Mouse (Mus musculus) cortical plate, adult 2 months (tissue): Measurements from ENCODE around the gene Pnkd.

Experiments used
- CTCF ChIP-seq: fragments of 200-500 bp; IDR thresholded peaks from 2 replicates; pipeline ENCODE4 v1.5.1; 2011; ENCODE audit warnings: mild to moderate bottlenecking, control low read depth, low read length; ENCODE audit not compliant: insufficient read depth; ENCODE audit errors: extremely low read depth
- POLR2A ChIP-seq: fragments of 200-500 bp; IDR thresholded peaks from 2 replicates; pipeline ENCODE4 v1.6.1; 2011; ENCODE audit warnings: mild to moderate bottlenecking, low read length, control low read depth; ENCODE audit not compliant: insufficient read depth; ENCODE audit errors: extremely low read depth

DNA sequence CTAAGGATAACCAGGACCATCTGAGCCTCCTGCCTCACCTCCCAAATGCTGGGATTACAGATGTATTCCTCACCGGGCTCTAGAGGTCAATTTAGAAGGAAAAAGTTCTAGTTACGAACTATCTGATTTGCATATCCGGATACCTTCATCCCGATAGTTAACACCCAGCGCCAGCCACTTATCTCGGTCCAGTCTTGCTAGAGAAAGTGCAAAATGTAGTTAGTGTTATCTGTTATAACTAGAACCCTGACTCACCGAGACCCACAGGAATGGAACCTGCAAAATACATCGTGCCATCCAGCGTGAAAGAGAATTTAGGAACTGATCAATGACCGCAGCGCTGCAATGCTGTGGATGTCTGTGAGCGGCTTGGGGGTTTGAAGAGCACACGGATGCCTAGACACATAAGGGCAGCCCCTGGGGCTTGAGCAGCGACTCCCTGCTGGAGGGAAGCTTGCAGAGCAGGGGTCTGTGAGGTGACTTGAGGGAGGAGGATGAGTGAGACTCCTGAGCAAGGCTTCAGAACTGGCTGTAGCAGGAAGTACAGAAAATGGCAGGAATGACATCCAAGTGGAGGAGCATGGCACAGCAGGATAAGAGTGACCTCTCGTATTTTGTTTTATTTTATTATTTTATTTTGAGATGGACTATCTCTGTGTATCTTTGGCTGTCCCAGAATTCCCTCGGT, 116.4 kb downstream of the Pnkd start:
- TF ChIP-seq POLR2A: no peak
- TF ChIP-seq CTCF: no peak
